Mouse (Mus musculus) duodenum, adult 2 months (tissue): ENCODE results near the gene Pomgnt1. TPM values are rescaled to one million over a fixed set of nuclear protein-coding genes. Genes with fewer than 3 reads are reported as not detected.

ENCODE experiments used
- polyA plus RNA-seq: library from polyadenylated mRNA; depleted of rRNA; stranded (reverse); fragments of >200 nt; gene quantifications from 2 replicates; pipeline ENCODE4 v1.2.3, GENCODE M21; 2012; ENCODE audit warnings: low replicate concordance; rRNA removed

Gene Pomgnt1
- polyA plus RNA-seq = 11.5 and 13.8 TPM in 2 replicates

GRCm38 (mm10) chr4:116123602-116124519 lies at the start of gene Pomgnt1, which contains the start of gene Rad54l:
Gene Pomgnt1 (plus strand): TSS chr4:116123840.
Gene Rad54l (minus strand): TSS chr4:116123690.

GRCm38 (mm10) chr4:116074861-116075620 lies 48.6 kb upstream of the Pomgnt1 start, which contains the start of the genes Uqcrh and Lrrc41:
Gene Uqcrh (minus strand): TSS chr4:116075071.
Gene Lrrc41 (plus strand): TSS chr4:116075269.

GRCm38 (mm10) chr4:116151238-116151637 lies 27.6 kb downstream of the Pomgnt1 start, which contains the start of gene Lurap1:
Gene Lurap1 (minus strand): TSS chr4:116151338.

DNA sequence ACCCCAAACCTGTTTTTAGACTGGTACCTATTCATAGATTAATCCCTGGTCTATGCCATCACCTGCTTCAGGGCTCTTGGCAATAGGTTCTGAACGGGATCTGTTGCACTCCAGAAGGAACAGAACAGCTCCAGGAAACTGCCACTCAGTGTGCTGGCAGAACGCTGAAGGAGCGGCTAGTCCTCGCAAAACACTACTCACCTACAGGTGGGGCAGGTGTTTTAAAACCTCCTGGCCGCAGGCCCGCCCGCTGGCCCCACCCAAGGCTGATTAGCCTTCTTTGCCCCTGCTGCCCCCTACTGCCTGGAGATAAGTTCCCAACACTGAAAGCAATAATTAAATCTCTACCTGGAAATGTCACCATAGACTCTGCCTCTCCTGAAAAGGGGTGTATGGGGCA lies 43.8 kb downstream of the Pomgnt1 start, which contains the start of gene Tspan1:
TSS of gene Tspan1 (minus strand) at position 198 of the 400 bp plus-strand sequence.

GRCm38 (mm10) chr4:116173072-116173471 lies 49.4 kb downstream of the Pomgnt1 start, which contains the start of the genes 1700042G07Rik and Gm49337:
Gene 1700042G07Rik (plus strand): TSS chr4:116173372.
Gene Gm49337 (plus strand): TSS chr4:116173384.

Other genes with a start within 250 kb of the Pomgnt1 start
- gene Kncn, start 239.4 kb upstream of the Pomgnt1 start, polyA plus RNA-seq = not detected in 2 replicates
- not detected in 2 replicates for gene 6430628N08Rik, start 233.2 kb upstream of the Pomgnt1 start, polyA plus RNA-seq
- gene Dmbx1, start 183.9 kb upstream of the Pomgnt1 start, polyA plus RNA-seq = not detected in 2 replicates
- 63.8 and 137 TPM in 2 replicates for gene Faah, start 105.9 kb upstream of the Pomgnt1 start, polyA plus RNA-seq
- gene Nsun4, start 70.0 kb upstream of the Pomgnt1 start, polyA plus RNA-seq = 4.7 and 5.1 TPM in 2 replicates
- 57.7 and 72.0 TPM in 2 replicates for gene Uqcrh, start 48.8 kb upstream of the Pomgnt1 start, polyA plus RNA-seq
- gene Lrrc41, start 48.6 kb upstream of the Pomgnt1 start, polyA plus RNA-seq = 71.8 and 77.1 TPM in 2 replicates
- gene Rad54l, start 150 bp upstream of the Pomgnt1 start, polyA plus RNA-seq = 1.2 and 1.9 TPM in 2 replicates
- gene Lurap1, start 27.5 kb downstream of the Pomgnt1 start, polyA plus RNA-seq = 0.58 and 0.90 TPM in 2 replicates
- gene Tspan1, start 43.8 kb downstream of the Pomgnt1 start, polyA plus RNA-seq = 16.3 TPM in 2 replicates
- gene 1700042G07Rik, start 49.5 kb downstream of the Pomgnt1 start, polyA plus RNA-seq = not detected in 2 replicates
- not detected in 2 replicates for gene Gm49337, start 49.5 kb downstream of the Pomgnt1 start, polyA plus RNA-seq
- gene Pik3r3, start 97.8 kb downstream of the Pomgnt1 start, polyA plus RNA-seq = 2.9 and 6.9 TPM in 2 replicates